8 mouse cellular contexts compared by ENCODE assay signal in the genomic region with DNA sequence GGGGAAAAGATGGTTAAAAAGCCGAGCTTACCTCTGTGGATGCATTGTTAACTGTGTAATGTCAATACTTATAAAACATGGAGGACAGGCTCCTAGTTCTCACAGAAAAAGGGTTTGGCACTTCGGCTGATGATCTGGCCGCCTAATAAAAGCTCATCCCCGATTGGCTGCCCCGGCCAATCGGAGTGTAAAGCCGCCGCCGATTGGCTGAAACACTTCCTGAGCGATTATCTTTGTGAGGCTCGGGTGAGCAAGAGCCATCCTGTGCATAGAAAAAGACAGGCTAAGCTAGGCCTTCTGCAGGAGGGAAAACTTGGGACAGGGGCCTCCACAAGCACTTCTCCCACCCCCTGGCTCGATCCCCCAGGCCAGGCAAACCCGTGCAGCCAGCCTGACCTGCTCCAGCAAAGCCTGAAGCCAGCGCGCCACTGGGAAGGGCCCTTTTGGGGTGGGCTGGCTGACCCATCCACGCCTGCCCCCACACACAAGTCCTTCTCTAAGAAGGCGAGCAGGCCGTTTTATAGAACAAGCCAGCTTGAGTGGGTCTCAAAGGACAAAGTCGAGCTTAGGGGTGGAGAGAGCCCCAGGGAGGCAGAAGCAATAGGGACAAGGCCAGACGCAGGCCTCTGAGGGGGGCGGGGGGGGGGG. TPM values are rescaled to one million over a fixed set of nuclear protein-coding genes. Genes with fewer than 3 reads are reported as not detected.
DNase-seq lines count a peak whose midpoint lies in the region; ATAC-seq and TF ChIP-seq lines count a peak whose summit lies in the region.

No protein-coding gene starts in this region.

- H3K4me1 ChIP-seq in lung, embryonic 15.5 days = peaks cover 93% of the 10 kb centered on the region
- H3K4me1 ChIP-seq in olfactory bulb, adult 2 months (ENCODE audit: control insufficient read depth, insufficient read depth, low read length) = peaks cover 81% of the 10 kb centered on the region

- no peaks in the 10 kb centered on the region for H3K9me3 ChIP-seq in lung, embryonic 15.5 days

- no peaks in the 10 kb centered on the region for H3K27me3 ChIP-seq in lung, embryonic 15.5 days

- no peaks in the 10 kb centered on the region for H3K36me3 ChIP-seq in lung, embryonic 15.5 days

- DNase-seq in MN1 (ENCODE audit: low spot score) = peak; percentile 97
- peak; percentile 98 for DNase-seq in cerebellum, adult 8-10 months
- DNase-seq in forelimb bud, embryonic 11.5 days (ENCODE audit: low read depth, low spot score) = peak; percentile 93
- DNase-seq in layer of hippocampus, adult 9-10 months (ENCODE audit: low spot score) = peak; percentile 100
- peak; percentile 84 to 93 for DNase-seq in thymus, adult 18-20 months

- peak overlapping the region; percentile 53 for H3K9ac ChIP-seq in lung, embryonic 15.5 days

- peak overlapping the region; percentile 100 for H3K27ac ChIP-seq in lung, embryonic 15.5 days
- peak overlapping the region; percentile 100 for H3K27ac ChIP-seq in olfactory bulb, adult 2 months (ENCODE audit: insufficient read depth, low read depth, low read length)

- peak overlapping the region; percentile 34 for H3K4me3 ChIP-seq in lung, embryonic 15.5 days
- no peak overlapping the region for H3K4me3 ChIP-seq in olfactory bulb, adult 2 months (ENCODE audit: insufficient read depth, low read depth, low read length)

- H3K4me2 ChIP-seq in lung, embryonic 15.5 days = peak overlapping the region; percentile 64

- 4% methylated on average over 21 of the region's 21 CpGs for WGBS in lung, embryonic 15.5 days
- 6% methylated on average over 20 of the region's 21 CpGs for WGBS in olfactory bulb, adult 2 months

- peak; percentile 64 to 65 for ATAC-seq in hematopoietic stem cell, adult 5-6 weeks (replicated peaks in 1 of 2; ENCODE audit: insufficient read depth in 1 of 2, low FRiP score in 2 of 2, low TSS enrichment in 1 of 2, low read depth in 1 of 2, poor library complexity in 2 of 2, severe bottlenecking in 2 of 2)
- ATAC-seq in lung, embryonic 15.5 days (ENCODE audit: borderline replicate concordance, extremely low read depth, low FRiP score, low TSS enrichment) = peak; percentile 55

- TF ChIP-seq CTCF in olfactory bulb, adult 2 months (IDR thresholded peaks at IDR 0.05; ENCODE audit: insufficient read depth, low read depth, low read length) = no peak

- peak; percentile 26; the same call in 1 of the 2 replicates for TF ChIP-seq POLR2A in olfactory bulb, adult 2 months (IDR thresholded peaks at IDR 0.05; ENCODE audit: insufficient read depth, low read depth, low read length)

RNA-seq across cellular contexts. Expression of a gene that starts 14.1 kb away (rescaled TPM):
- 44.5 and 53.2 TPM in 2 replicates for total RNA-seq in hematopoietic stem cell, adult 5-6 weeks (2017)
- 44.7 and 46.0 TPM in 2 replicates for polyA plus RNA-seq in lung, embryonic 15.5 days (2015; fragmentation: Nextera tagmentation; extraction: Ambion mirVana)
- 440 TPM in 1 of 2 replicates, not detected in the other for polyA plus RNA-seq in olfactory bulb, adult 2 months (2012; ENCODE audit: insufficient read depth, insufficient read length, low replicate concordance, missing spikeins)
